Mouse (Mus musculus) limb, embryonic 12.5 days (tissue): ENCODE results near the gene Krt18. TPM values are rescaled to one million over a fixed set of nuclear protein-coding genes. Genes with fewer than 3 reads are reported as not detected.

Experiments used
- ATAC-seq: fragments of 200-750 bp; cut with Nextera tagmentation; 2 replicates; pipeline ENCODE4 v1.8.0; 2017; ENCODE audit warnings: low read depth, moderate TSS enrichment; ENCODE audit not compliant: insufficient number of reproducible peaks, insufficient read depth, low FRiP score, low TSS enrichment
- H3K27ac ChIP-seq: fragments of 300-500 bp; sonication (generic); 2 replicates; pipeline ENCODE4 v1.5.1; 2016; ENCODE audit warnings: mild to moderate bottlenecking, moderate library complexity
- H3K27me3 ChIP-seq: fragments of 300-500 bp; sonication (generic); 2 replicates; pipeline ENCODE4 v1.6.1; 2016; ENCODE audit warnings: mild to moderate bottlenecking, moderate library complexity
- H3K36me3 ChIP-seq: fragments of 300-500 bp; sonication (generic); 2 replicates; pipeline ENCODE4 v1.6.1; 2016; ENCODE audit warnings: mild to moderate bottlenecking, moderate library complexity
- H3K4me1 ChIP-seq: fragments of 300-500 bp; sonication (generic); replicated peaks from 2 replicates; pipeline ENCODE4 v1.6.1; 2016
- H3K4me2 ChIP-seq: fragments of 300-500 bp; sonication (generic); 2 replicates; pipeline ENCODE4 v1.6.1; 2016; ENCODE audit warnings: mild to moderate bottlenecking, moderate library complexity
- H3K4me3 ChIP-seq: fragments of 300-500 bp; sonication (generic); replicated peaks from 2 replicates; pipeline ENCODE4 v1.5.1; 2016; ENCODE audit warnings: mild to moderate bottlenecking
- H3K9ac ChIP-seq: fragments of 300-500 bp; sonication (generic); replicated peaks from 2 replicates; pipeline ENCODE4 v1.6.1; 2016; ENCODE audit warnings: mild to moderate bottlenecking, moderate library complexity
- H3K9me3 ChIP-seq: fragments of 300-500 bp; sonication (generic); 2 replicates; pipeline ENCODE4 v1.6.1; 2016; ENCODE audit warnings: mild to moderate bottlenecking, moderate library complexity
- WGBS: fragments of 180-500 bp; shearing (Covaris S2); methylation state at CpG from one replicate; pipeline ENCODE4 v1.1.7; 2016; 5-methylcytosine and 5-hydroxymethylcytosine counted together
- polyA plus RNA-seq: library from polyadenylated mRNA; unstranded; fragments of >200 nt; fragmentation: Nextera tagmentation; extraction: Ambion mirVana; gene quantifications from 2 replicates; pipeline ENCODE4 v1.2.1, GENCODE M21; 2016

Krt18 gene
- polyA plus RNA-seq, 1 experiment from 2014 or later, result 21.2 TPM

- peaks cover 26% of the 10 kb centered on the region for H3K27me3 ChIP-seq
- no peaks in the 10 kb centered on the region for H3K36me3 ChIP-seq
- H3K4me2 ChIP-seq, result no peak overlapping the region
- H3K27ac ChIP-seq, result no peak overlapping the region
- no peak overlapping the region for H3K4me3 ChIP-seq
- peaks cover 27% of the 10 kb centered on the region for H3K4me1 ChIP-seq
- no peak for ATAC-seq
- H3K9me3 ChIP-seq, result no peaks in the 10 kb centered on the region
- 54% methylated on average over 4 of the region's 4 CpGs for WGBS
- H3K9ac ChIP-seq, result no peak overlapping the region
These were observed 15.7 kb upstream of the Krt18 start for GRCm38 (mm10) chr15:102012260-102012765.

- Histone ChIP-seq H3K9ac (no peak overlapping the region), H3K4me1 (peaks cover 20% of the 10 kb centered on the region), H3K36me3 (no peaks in the 10 kb centered on the region), H3K27me3 (peaks cover 25% of the 10 kb centered on the region), H3K9me3 (no peaks in the 10 kb centered on the region), H3K27ac (no peak overlapping the region), H3K4me3 (no peak overlapping the region), H3K4me2 (no peak overlapping the region)
- ATAC-seq, result no peak
- 52% methylated on average over 3 of the region's 3 CpGs for WGBS
These were observed 14.3 kb upstream of the Krt18 start for GRCm38 (mm10) chr15:102013651-102014050.

- Histone ChIP-seq H3K9me3 (no peaks in the 10 kb centered on the region), H3K4me2 (no peak overlapping the region), H3K9ac (no peak overlapping the region), H3K4me3 (no peak overlapping the region), H3K27me3 (peaks cover 19% of the 10 kb centered on the region), H3K27ac (no peak overlapping the region), H3K4me1 (peaks cover 20% of the 10 kb centered on the region), H3K36me3 (no peaks in the 10 kb centered on the region)
- 73% methylated on average over 2 of the region's 4 CpGs for WGBS
- no peak for ATAC-seq
These were observed 13.1 kb upstream of the Krt18 start for GRCm38 (mm10) chr15:102014848-102015247.

GRCm38 (mm10) chr15:102016096-102016495 is 11.9 kb upstream of the Krt18 start:
- H3K4me2 ChIP-seq, result no peak overlapping the region
- peaks cover 20% of the 10 kb centered on the region for H3K4me1 ChIP-seq
- no peak overlapping the region for H3K4me3 ChIP-seq
- no peaks in the 10 kb centered on the region for H3K9me3 ChIP-seq
- no peak overlapping the region for H3K9ac ChIP-seq
- no peak for ATAC-seq
- H3K36me3 ChIP-seq, result no peaks in the 10 kb centered on the region
- 6% methylated on average over 3 of the region's 3 CpGs for WGBS
- H3K27ac ChIP-seq, result no peak overlapping the region
- peaks cover 15% of the 10 kb centered on the region for H3K27me3 ChIP-seq

- Histone ChIP-seq H3K4me2 (no peak overlapping the region), H3K9me3 (no peaks in the 10 kb centered on the region), H3K27ac (no peak overlapping the region), H3K9ac (no peak overlapping the region), H3K36me3 (no peaks in the 10 kb centered on the region), H3K4me1 (peaks cover 20% of the 10 kb centered on the region), H3K4me3 (no peak overlapping the region), H3K27me3 (peaks cover 12% of the 10 kb centered on the region)
- WGBS, result 9% methylated on average over 7 of the region's 7 CpGs
- no peak for ATAC-seq
These were observed 11.2 kb upstream of the Krt18 start for GRCm38 (mm10) chr15:102016787-102017186.

GRCm38 (mm10) chr15:102017918-102018463 is 10.0 kb upstream of the Krt18 start:
- no peak overlapping the region for H3K27ac ChIP-seq
- H3K27me3 ChIP-seq, result peaks cover 5% of the 10 kb centered on the region
- ATAC-seq, result no peak
- H3K4me2 ChIP-seq, result no peak overlapping the region
- H3K9ac ChIP-seq, result no peak overlapping the region
- no peaks in the 10 kb centered on the region for H3K36me3 ChIP-seq
- peaks cover 20% of the 10 kb centered on the region for H3K4me1 ChIP-seq
- WGBS, result 13% methylated on average over 7 of the region's 7 CpGs
- no peaks in the 10 kb centered on the region for H3K9me3 ChIP-seq
- no peak overlapping the region for H3K4me3 ChIP-seq

- Histone ChIP-seq H3K9ac (no peak overlapping the region), H3K36me3 (no peaks in the 10 kb centered on the region), H3K27me3 (peaks cover 41% of the 10 kb centered on the region), H3K4me1 (peaks cover 17% of the 10 kb centered on the region), H3K4me3 (no peak overlapping the region), H3K27ac (no peak overlapping the region), H3K4me2 (no peak overlapping the region), H3K9me3 (no peaks in the 10 kb centered on the region)
- 31% methylated on average over 8 of the region's 8 CpGs for WGBS
- ATAC-seq, result no peak
These were observed 5.5 kb upstream of the Krt18 start for GRCm38 (mm10) chr15:102022481-102022880.

- no peak for ATAC-seq
- no peak overlapping the region for H3K4me3 ChIP-seq
- 72% methylated on average over 8 of the region's 8 CpGs for WGBS
- no peak overlapping the region for H3K4me2 ChIP-seq
- peaks cover 54% of the 10 kb centered on the region for H3K27me3 ChIP-seq
- H3K9ac ChIP-seq, result no peak overlapping the region
- H3K27ac ChIP-seq, result no peak overlapping the region
- H3K36me3 ChIP-seq, result no peaks in the 10 kb centered on the region
- H3K4me1 ChIP-seq, result peaks cover 27% of the 10 kb centered on the region
- no peaks in the 10 kb centered on the region for H3K9me3 ChIP-seq
These were observed 4.1 kb upstream of the Krt18 start for GRCm38 (mm10) chr15:102023888-102024287.

- Histone ChIP-seq H3K4me2 (peak overlapping the region; percentile 41), H3K27me3 (peaks cover 67% of the 10 kb centered on the region), H3K9ac (0 out of 2 replicates have a peak overlapping the region, but pooled peaks have one; percentile 24), H3K4me3 (no peak overlapping the region; the same call in 1 of the 2 replicates), H3K4me1 (peaks cover 27% of the 10 kb centered on the region), H3K27ac (no peak overlapping the region; the same call in 1 of the 2 replicates), H3K36me3 (no peaks in the 10 kb centered on the region), H3K9me3 (no peaks in the 10 kb centered on the region)
- WGBS, result 3% methylated on average over 22 of the region's 22 CpGs
- ATAC-seq, result no peak
These were observed 2.7 kb upstream of the Krt18 start for GRCm38 (mm10) chr15:102025136-102025872.

GRCm38 (mm10) chr15:102026430-102026829 is 1.6 kb upstream of the Krt18 start:
- Histone ChIP-seq H3K4me1 (peaks cover 27% of the 10 kb centered on the region), H3K36me3 (no peaks in the 10 kb centered on the region), H3K9ac (no peak overlapping the region), H3K27ac (no peak overlapping the region), H3K27me3 (peaks cover 67% of the 10 kb centered on the region), H3K9me3 (no peaks in the 10 kb centered on the region), H3K4me3 (no peak overlapping the region), H3K4me2 (peak overlapping the region; percentile 41)
- WGBS, result 9% methylated on average over 12 of the region's 12 CpGs
- no peak for ATAC-seq

GRCm38 (mm10) chr15:102034121-102035053 is 6.4 kb downstream of the Krt18 start:
- WGBS, result 58% methylated on average over 16 of the region's 16 CpGs
- ATAC-seq, result no peak
- peaks cover 9% of the 10 kb centered on the region; the same call in 1 of the 2 replicates for H3K27me3 ChIP-seq
- 0 out of 2 replicates have a peak, but pooled peaks cover 3% of the 10 kb centered on the region for H3K4me1 ChIP-seq
- H3K9me3 ChIP-seq, result no peaks in the 10 kb centered on the region
- no peak overlapping the region for H3K4me2 ChIP-seq
- no peaks in the 10 kb centered on the region for H3K36me3 ChIP-seq
- H3K4me3 ChIP-seq, result no peak overlapping the region
- no peak overlapping the region for H3K27ac ChIP-seq
- no peak overlapping the region for H3K9ac ChIP-seq
